Mouse (Mus musculus): ENCODE data around the gene Dnase2a. TPM values are rescaled to one million over a fixed set of nuclear protein-coding genes. Genes with fewer than 3 reads are reported as not detected.

Gene Dnase2a
- total RNA-seq, 2 experiments from 2014 or later: 26.7 to 38.8 TPM

GRCm38 (mm10) chr8:84963952-84964351 is 55.6 kb downstream of the Dnase2a start:
- ATAC-seq (replicated peaks; ENCODE audit: low FRiP score, low TSS enrichment, poor library complexity, severe bottlenecking): no peak

GRCm38 (mm10) chr8:84965731-84966291 is 57.5 kb downstream of the Dnase2a start:
- ATAC-seq (replicated peaks; ENCODE audit: low FRiP score, low TSS enrichment, poor library complexity, severe bottlenecking): peak; percentile 80

GRCm38 (mm10) chr8:84966603-84967002 is 58.2 kb downstream of the Dnase2a start:
- no peak for ATAC-seq (replicated peaks; ENCODE audit: low FRiP score, low TSS enrichment, poor library complexity, severe bottlenecking)

GRCm38 (mm10) chr8:84967532-84968304 is 59.4 kb downstream of the Dnase2a start:
- ATAC-seq (replicated peaks; ENCODE audit: low FRiP score, low TSS enrichment, poor library complexity, severe bottlenecking): no peak

GRCm38 (mm10) chr8:84968650-84969049 is 60.3 kb downstream of the Dnase2a start:
- no peak for ATAC-seq (replicated peaks; ENCODE audit: low FRiP score, low TSS enrichment, poor library complexity, severe bottlenecking)

- ATAC-seq (replicated peaks; ENCODE audit: low FRiP score, low TSS enrichment, poor library complexity, severe bottlenecking): peak; percentile 31
Measured at GRCm38 (mm10) chr8:84969241-84970134, 61.1 kb downstream of the Dnase2a start, which contains the start of the genes Gm49661, Prdx2 and Rnaseh2a. Gm49661 (minus strand) TSS chr8:84969433. Prdx2 (plus strand) TSS chr8:84969587. Rnaseh2a (minus strand) TSS chr8:84969767.

GRCm38 (mm10) chr8:84970135-84970790 is 61.9 kb downstream of the Dnase2a start:
- no peak for ATAC-seq (replicated peaks; ENCODE audit: low FRiP score, low TSS enrichment, poor library complexity, severe bottlenecking)

- peak; percentile 64 for ATAC-seq (replicated peaks; ENCODE audit: low FRiP score, low TSS enrichment, poor library complexity, severe bottlenecking)
Measured at GRCm38 (mm10) chr8:84970913-84971312, 62.6 kb downstream of the Dnase2a start.

Other genes starting within 250 kb of the Dnase2a start
Only the 30 nearest of the 33 such genes appear.
- 71.6 and 76.7 TPM in 2 replicates for gene Nacc1, start 220.7 kb upstream of the Dnase2a start, total RNA-seq (2014; fragmentation: Nextera tagmentation)
- 35.8 and 51.5 TPM in 2 replicates for gene Nacc1, start 220.7 kb upstream of the Dnase2a start, total RNA-seq (2017)
- 44.2 and 65.2 TPM in 2 replicates for gene Lyl1, start 207.1 kb upstream of the Dnase2a start, total RNA-seq (2014; fragmentation: Nextera tagmentation)
- gene Lyl1, start 207.1 kb upstream of the Dnase2a start, total RNA-seq (2017): 9.5 and 10.1 TPM in 2 replicates
- 25.7 and 28.1 TPM in 2 replicates for gene G430095P16Rik, start 185.6 kb upstream of the Dnase2a start, total RNA-seq (2014; fragmentation: Nextera tagmentation)
- gene G430095P16Rik, start 185.6 kb upstream of the Dnase2a start, total RNA-seq (2017): 8.2 and 11.4 TPM in 2 replicates
- 73.4 and 79.7 TPM in 2 replicates for gene Nfix, start 108.2 kb upstream of the Dnase2a start, total RNA-seq (2014; fragmentation: Nextera tagmentation)
- 13.3 and 26.0 TPM in 2 replicates for gene Nfix, start 108.2 kb upstream of the Dnase2a start, total RNA-seq (2017)
- gene Dand5, start 85.7 kb upstream of the Dnase2a start, total RNA-seq (2014; fragmentation: Nextera tagmentation): 4.7 TPM in 2 replicates
- gene Dand5, start 85.7 kb upstream of the Dnase2a start, total RNA-seq (2017): 3.5 and 3.7 TPM in 2 replicates
- 28.3 and 31.1 TPM in 2 replicates for gene Gadd45gip1, start 77.0 kb upstream of the Dnase2a start, total RNA-seq (2014; fragmentation: Nextera tagmentation)
- 53.1 and 61.8 TPM in 2 replicates for gene Gadd45gip1, start 77.0 kb upstream of the Dnase2a start, total RNA-seq (2017)
- 94.8 and 151 TPM in 2 replicates for gene Rad23a, start 67.9 kb upstream of the Dnase2a start, total RNA-seq (2014; fragmentation: Nextera tagmentation)
- gene Rad23a, start 67.9 kb upstream of the Dnase2a start, total RNA-seq (2017): 38.4 and 43.7 TPM in 2 replicates
- gene Calr, start 61.6 kb upstream of the Dnase2a start, total RNA-seq (2014; fragmentation: Nextera tagmentation): 286 and 320 TPM in 2 replicates
- gene Calr, start 61.6 kb upstream of the Dnase2a start, total RNA-seq (2017): 1,361 and 1,527 TPM in 2 replicates
- 101 and 104 TPM in 2 replicates for gene Farsa, start 51.6 kb upstream of the Dnase2a start, total RNA-seq (2014; fragmentation: Nextera tagmentation)
- 151 and 153 TPM in 2 replicates for gene Farsa, start 51.6 kb upstream of the Dnase2a start, total RNA-seq (2017)
- 101 and 135 TPM in 2 replicates for gene Syce2, start 36.4 kb upstream of the Dnase2a start, total RNA-seq (2014; fragmentation: Nextera tagmentation)
- 98.9 and 102 TPM in 2 replicates for gene Syce2, start 36.4 kb upstream of the Dnase2a start, total RNA-seq (2017)
- 34.7 and 51.0 TPM in 2 replicates for gene Gcdh, start 14.6 kb upstream of the Dnase2a start, total RNA-seq (2014; fragmentation: Nextera tagmentation)
- gene Gcdh, start 14.6 kb upstream of the Dnase2a start, total RNA-seq (2017): 37.0 and 42.9 TPM in 2 replicates
- 193 and 197 TPM in 2 replicates for gene Klf1, start 6.6 kb upstream of the Dnase2a start, total RNA-seq (2014; fragmentation: Nextera tagmentation)
- 162 and 228 TPM in 2 replicates for gene Klf1, start 6.6 kb upstream of the Dnase2a start, total RNA-seq (2017)
- gene Mast1, start 28.8 kb downstream of the Dnase2a start, total RNA-seq (2014; fragmentation: Nextera tagmentation): 0.45 TPM in 1 of 2 replicates, not detected in the other
- gene Mast1, start 28.8 kb downstream of the Dnase2a start, total RNA-seq (2017): 0.42 TPM in 1 of 2 replicates, not detected in the other
- gene Rtbdn, start 38.4 kb downstream of the Dnase2a start, total RNA-seq (2014; fragmentation: Nextera tagmentation): not detected in 2 replicates
- gene Rtbdn, start 38.4 kb downstream of the Dnase2a start, total RNA-seq (2017): not detected in 2 replicates
- gene Gm49661, start 60.9 kb downstream of the Dnase2a start, total RNA-seq (2014; fragmentation: Nextera tagmentation): not detected in 2 replicates
- not detected in 2 replicates for gene Gm49661, start 60.9 kb downstream of the Dnase2a start, total RNA-seq (2017)
- gene Prdx2, start 61.0 kb downstream of the Dnase2a start, total RNA-seq (2014; fragmentation: Nextera tagmentation): 898 and 1,004 TPM in 2 replicates
- 1,011 and 1,021 TPM in 2 replicates for gene Prdx2, start 61.0 kb downstream of the Dnase2a start, total RNA-seq (2017)
- gene Rnaseh2a, start 61.2 kb downstream of the Dnase2a start, total RNA-seq (2014; fragmentation: Nextera tagmentation): 198 and 202 TPM in 2 replicates
- 119 and 151 TPM in 2 replicates for gene Rnaseh2a, start 61.2 kb downstream of the Dnase2a start, total RNA-seq (2017)
- gene Junb, start 70.2 kb downstream of the Dnase2a start, total RNA-seq (2014; fragmentation: Nextera tagmentation): 4.1 and 8.0 TPM in 2 replicates
- 57.8 and 74.2 TPM in 2 replicates for gene Junb, start 70.2 kb downstream of the Dnase2a start, total RNA-seq (2017)
- gene Hook2, start 82.0 kb downstream of the Dnase2a start, total RNA-seq (2014; fragmentation: Nextera tagmentation): 7.7 and 9.6 TPM in 2 replicates
- gene Hook2, start 82.0 kb downstream of the Dnase2a start, total RNA-seq (2017): 11.0 and 19.9 TPM in 2 replicates
- not detected in 2 replicates for gene Best2, start 106.0 kb downstream of the Dnase2a start, total RNA-seq (2014; fragmentation: Nextera tagmentation)
- not detected in 2 replicates for gene Best2, start 106.0 kb downstream of the Dnase2a start, total RNA-seq (2017)
- gene Asna1, start 116.7 kb downstream of the Dnase2a start, total RNA-seq (2014; fragmentation: Nextera tagmentation): 77.3 and 82.3 TPM in 2 replicates
- 48.6 and 73.5 TPM in 2 replicates for gene Asna1, start 116.7 kb downstream of the Dnase2a start, total RNA-seq (2017)
- 137 and 159 TPM in 2 replicates for gene Trir, start 118.3 kb downstream of the Dnase2a start, total RNA-seq (2014; fragmentation: Nextera tagmentation)
- 342 and 455 TPM in 2 replicates for gene Trir, start 118.3 kb downstream of the Dnase2a start, total RNA-seq (2017)
- gene Tnpo2, start 128.4 kb downstream of the Dnase2a start, total RNA-seq (2014; fragmentation: Nextera tagmentation): 42.2 and 68.5 TPM in 2 replicates
- 20.3 and 28.3 TPM in 2 replicates for gene Tnpo2, start 128.4 kb downstream of the Dnase2a start, total RNA-seq (2017)
- gene Fbxw9, start 151.5 kb downstream of the Dnase2a start, total RNA-seq (2014; fragmentation: Nextera tagmentation): 11.0 and 21.1 TPM in 2 replicates
- gene Fbxw9, start 151.5 kb downstream of the Dnase2a start, total RNA-seq (2017): 1.4 and 5.8 TPM in 2 replicates
- gene Gm5741, start 159.4 kb downstream of the Dnase2a start, total RNA-seq (2014; fragmentation: Nextera tagmentation): not detected in 2 replicates
- not detected in 2 replicates for gene Gm5741, start 159.4 kb downstream of the Dnase2a start, total RNA-seq (2017)
- gene Dhps, start 163.2 kb downstream of the Dnase2a start, total RNA-seq (2014; fragmentation: Nextera tagmentation): 69.1 and 99.2 TPM in 2 replicates
- gene Dhps, start 163.2 kb downstream of the Dnase2a start, total RNA-seq (2017): 15.0 and 17.6 TPM in 2 replicates
- 172 and 250 TPM in 2 replicates for gene Wdr83os, start 172.2 kb downstream of the Dnase2a start, total RNA-seq (2014; fragmentation: Nextera tagmentation)
- gene Wdr83os, start 172.2 kb downstream of the Dnase2a start, total RNA-seq (2017): 40.4 and 61.3 TPM in 2 replicates
- gene Wdr83, start 172.7 kb downstream of the Dnase2a start, total RNA-seq (2014; fragmentation: Nextera tagmentation): 50.1 and 102 TPM in 2 replicates
- gene Wdr83, start 172.7 kb downstream of the Dnase2a start, total RNA-seq (2017): 23.1 and 25.2 TPM in 2 replicates
- 30.8 and 30.9 TPM in 2 replicates for gene Man2b1, start 174.7 kb downstream of the Dnase2a start, total RNA-seq (2014; fragmentation: Nextera tagmentation)
- 9.8 and 13.8 TPM in 2 replicates for gene Man2b1, start 174.7 kb downstream of the Dnase2a start, total RNA-seq (2017)
- not detected in 2 replicates for gene Zfp791, start 214.5 kb downstream of the Dnase2a start, total RNA-seq (2014; fragmentation: Nextera tagmentation)
- gene Zfp791, start 214.5 kb downstream of the Dnase2a start, total RNA-seq (2017): not detected in 2 replicates

Data from megakaryocyte-erythroid progenitor cell, adult 5-6 weeks (primary cell).